Mouse (Mus musculus): ENCODE results near the gene Unc5cl. TPM values are rescaled to one million over a fixed set of nuclear protein-coding genes. Genes with fewer than 3 reads are reported as not detected.

Unc5cl gene
- 0.11 and 2.5 TPM in 2 replicates for polyA plus RNA-seq (2012; rRNA removed; ENCODE audit: low replicate concordance)

GRCm38 (mm10) chr17:48454688-48455087 lies at the start of gene Unc5cl:
Unc5cl (plus strand) TSS chr17:48454901.

GRCm38 (mm10) chr17:48409380-48410298 lies 45.1 kb upstream of the Unc5cl start, which contains the start of the genes Nfya and Oard1:
Nfya (minus strand) TSS chr17:48409906.
Oard1 (plus strand) TSS chr17:48410014.

GRCm38 (mm10) chr17:48432158-48432980 lies 22.3 kb upstream of the Unc5cl start, which contains the start of gene Apobec2:
Apobec2 (minus strand) TSS chr17:48432930.

GRCm38 (mm10) chr17:48451353-48451675 lies 3.4 kb upstream of the Unc5cl start, which contains the start of gene Tspo2:
Tspo2 (minus strand) TSS chr17:48451522.

Other genes with a start within 250 kb of the Unc5cl start
- gene Trem1, start 222.1 kb upstream of the Unc5cl start, polyA plus RNA-seq (2012; rRNA removed; ENCODE audit: low replicate concordance) = 0.09 TPM in 2 replicates
- gene Trem3, start 207.1 kb upstream of the Unc5cl start, polyA plus RNA-seq (2012; rRNA removed; ENCODE audit: low replicate concordance) = 0.16 and 0.21 TPM in 2 replicates
- 0.95 and 1.7 TPM in 2 replicates for gene Treml4, start 190.6 kb upstream of the Unc5cl start, polyA plus RNA-seq (2012; rRNA removed; ENCODE audit: low replicate concordance)
- gene Treml2, start 155.4 kb upstream of the Unc5cl start, polyA plus RNA-seq (2012; rRNA removed; ENCODE audit: low replicate concordance) = 0.53 and 2.3 TPM in 2 replicates
- 0.70 and 2.8 TPM in 2 replicates for gene B430306N03Rik, start 138.8 kb upstream of the Unc5cl start, polyA plus RNA-seq (2012; rRNA removed; ENCODE audit: low replicate concordance)
- 35.0 and 94.7 TPM in 2 replicates for gene Trem2, start 108.5 kb upstream of the Unc5cl start, polyA plus RNA-seq (2012; rRNA removed; ENCODE audit: low replicate concordance)
- 0.19 and 3.2 TPM in 2 replicates for gene Treml1, start 95.0 kb upstream of the Unc5cl start, polyA plus RNA-seq (2012; rRNA removed; ENCODE audit: low replicate concordance)
- 56.0 and 113 TPM in 2 replicates for gene Nfya, start 45.0 kb upstream of the Unc5cl start, polyA plus RNA-seq (2012; rRNA removed; ENCODE audit: low replicate concordance)
- 8.4 and 9.1 TPM in 2 replicates for gene Oard1, start 44.9 kb upstream of the Unc5cl start, polyA plus RNA-seq (2012; rRNA removed; ENCODE audit: low replicate concordance)
- gene Apobec2, start 22.0 kb upstream of the Unc5cl start, polyA plus RNA-seq (2012; rRNA removed; ENCODE audit: low replicate concordance) = not detected in 2 replicates
- gene Tspo2, start 3.4 kb upstream of the Unc5cl start, polyA plus RNA-seq (2012; rRNA removed; ENCODE audit: low replicate concordance) = 0.41 TPM in 1 of 2 replicates, not detected in the other